ENCODE assay signal across 27 mouse cellular contexts in genomic region chr10:83706628-83707027, GRCm38 (mm10). TPM values are rescaled to one million over a fixed set of nuclear protein-coding genes. Genes with fewer than 3 reads are reported as not detected.
DNase-seq lines count a peak whose midpoint lies in the region; ATAC-seq lines count a peak whose summit lies in the region.
"Had no signal": no experiment of that assay in that cellular context is flagged by ENCODE, and none has a peak within 500 bp of the region (broad histone marks: within the 10 kb centered on the region; RNA-seq: fewer than 3 reads in every experiment).

No protein-coding gene starts in this region.

- no peak overlapping the region for H3K9ac ChIP-seq in hindbrain, embryonic 15.5 days
- no peak overlapping the region for H3K9ac ChIP-seq in midbrain, embryonic 14.5 days (replicated peaks; ENCODE audit: low read length)
- H3K9ac ChIP-seq in neural tube, embryonic 14.5 days (replicated peaks; ENCODE audit: low read depth, low read length) = no peak overlapping the region
- H3K9ac ChIP-seq: embryonic facial prominence, embryonic 12.5 days; embryonic facial prominence, embryonic 15.5 days; forebrain, postnatal 0 days; heart, embryonic 12.5 days; heart, embryonic 15.5 days had no signal

- no peak overlapping the region for H3K4me2 ChIP-seq in hindbrain, embryonic 15.5 days
- no peak overlapping the region for H3K4me2 ChIP-seq in midbrain, embryonic 14.5 days (ENCODE audit: low read length)
- H3K4me2 ChIP-seq in neural tube, embryonic 14.5 days (ENCODE audit: low read depth, low read length) = no peak overlapping the region
- H3K4me2 ChIP-seq: embryonic facial prominence, embryonic 12.5 days; embryonic facial prominence, embryonic 15.5 days; heart, embryonic 12.5 days; heart, embryonic 15.5 days had no signal

- no peaks in the 10 kb centered on the region for H3K36me3 ChIP-seq in hindbrain, embryonic 15.5 days
- no peaks in the 10 kb centered on the region for H3K36me3 ChIP-seq in hindbrain, embryonic 10.5 days
- H3K36me3 ChIP-seq in midbrain, embryonic 14.5 days (ENCODE audit: control insufficient read depth, insufficient read depth, low read length) = no peaks in the 10 kb centered on the region
- H3K36me3 ChIP-seq in midbrain, embryonic 10.5 days = no peaks in the 10 kb centered on the region
- no peaks in the 10 kb centered on the region for H3K36me3 ChIP-seq in neural tube, embryonic 14.5 days (ENCODE audit: control insufficient read depth, insufficient read depth, low read length)
- H3K36me3 ChIP-seq: embryonic facial prominence, embryonic 12.5 days; embryonic facial prominence, embryonic 15.5 days; G1E; heart, embryonic 12.5 days; heart, embryonic 15.5 days had no signal

- no peaks in the 10 kb centered on the region for H3K9me3 ChIP-seq in hindbrain, embryonic 15.5 days
- no peaks in the 10 kb centered on the region for H3K9me3 ChIP-seq in hindbrain, embryonic 10.5 days
- H3K9me3 ChIP-seq in midbrain, embryonic 14.5 days (ENCODE audit: control insufficient read depth, low read length) = no peaks in the 10 kb centered on the region
- no peaks in the 10 kb centered on the region for H3K9me3 ChIP-seq in midbrain, embryonic 10.5 days (replicated peaks)
- no peaks in the 10 kb centered on the region for H3K9me3 ChIP-seq in neural tube, embryonic 14.5 days (ENCODE audit: control insufficient read depth, low read length)
- H3K9me3 ChIP-seq: embryonic facial prominence, embryonic 12.5 days; embryonic facial prominence, embryonic 15.5 days had no signal

- H3K27ac ChIP-seq in hindbrain, embryonic 15.5 days (replicated peaks) = no peak overlapping the region
- no peak overlapping the region for H3K27ac ChIP-seq in hindbrain, embryonic 10.5 days
- no peak overlapping the region for H3K27ac ChIP-seq in midbrain, embryonic 14.5 days (replicated peaks; ENCODE audit: low read depth, low read length)
- no peak overlapping the region for H3K27ac ChIP-seq in midbrain, embryonic 10.5 days (replicated peaks)
- no peak overlapping the region for H3K27ac ChIP-seq in neural tube, embryonic 14.5 days (ENCODE audit: low read depth, low read length)
- H3K27ac ChIP-seq: embryonic facial prominence, embryonic 12.5 days; embryonic facial prominence, embryonic 15.5 days; gastrocnemius, adult 2 months; heart, embryonic 15.5 days had no signal

- H3K4me1 ChIP-seq in hindbrain, embryonic 15.5 days (replicated peaks) = no peaks in the 10 kb centered on the region
- H3K4me1 ChIP-seq in hindbrain, embryonic 10.5 days (replicated peaks) = no peaks in the 10 kb centered on the region
- no peaks in the 10 kb centered on the region for H3K4me1 ChIP-seq in midbrain, embryonic 14.5 days (ENCODE audit: control insufficient read depth, insufficient read depth, low read length)
- no peaks in the 10 kb centered on the region for H3K4me1 ChIP-seq in midbrain, embryonic 10.5 days
- H3K4me1 ChIP-seq in neural tube, embryonic 14.5 days (ENCODE audit: control insufficient read depth, insufficient read depth, low read length) = no peaks in the 10 kb centered on the region
- H3K4me1 ChIP-seq: heart, embryonic 12.5 days; heart, embryonic 15.5 days had no signal

- H3K4me3 ChIP-seq in hindbrain, embryonic 15.5 days = no peak overlapping the region
- H3K4me3 ChIP-seq in hindbrain, embryonic 10.5 days = no peak overlapping the region
- H3K4me3 ChIP-seq in midbrain, embryonic 14.5 days (replicated peaks; ENCODE audit: low read depth, low read length) = no peak overlapping the region
- no peak overlapping the region for H3K4me3 ChIP-seq in midbrain, embryonic 10.5 days
- H3K4me3 ChIP-seq in neural tube, embryonic 14.5 days (ENCODE audit: low read depth, low read length) = no peak overlapping the region
- H3K4me3 ChIP-seq: embryonic facial prominence, embryonic 12.5 days; embryonic facial prominence, embryonic 15.5 days; gastrocnemius, adult 2 months; heart, embryonic 12.5 days; heart, embryonic 15.5 days had no signal

- ATAC-seq in hindbrain, embryonic 15.5 days (ENCODE audit: low FRiP score, low read depth) = peak; percentile 66
- no peak for ATAC-seq in midbrain, embryonic 14.5 days (ENCODE audit: low FRiP score, low TSS enrichment)
- peak; percentile 61; the same call in 1 of the 2 replicates for ATAC-seq in neural tube, embryonic 14.5 days (ENCODE audit: low read depth)
- ATAC-seq: forebrain, embryonic 14.5 days; forebrain, postnatal 0 days; intestine, postnatal 0 days; Patski had no signal

- DNase-seq in hindbrain, embryonic 10.5 days (ENCODE audit: low spot score) = no peak
- peak; percentile 31 for DNase-seq in midbrain, embryonic 14.5 days
- no peak for DNase-seq in midbrain, embryonic 10.5 days (ENCODE audit: low spot score)
- no peak for DNase-seq in neural tube, embryonic 10.5 days (ENCODE audit: extremely low spot score, low spot score)
- DNase-seq: adrenal gland, postnatal 10 days; adrenal gland, postnatal 36 days; B cell, adult 2 months; cerebellum, adult 11 months; cerebellum, adult 2 months; cerebellum, adult 9-11 months; cerebellum, postnatal 25 days; forebrain, postnatal 0 days; gastrocnemius, adult 2 months; gastrocnemius, postnatal 14 days; heart, postnatal 10 days; heart, postnatal 36 days had no signal

- WGBS in hindbrain, embryonic 15.5 days = 76% methylated on average over 12 of the region's 12 CpGs
- 90% methylated on average over 12 of the region's 12 CpGs for WGBS in hindbrain, embryonic 10.5 days
- WGBS in midbrain, embryonic 14.5 days = 79% methylated on average over 12 of the region's 12 CpGs
- WGBS in midbrain, embryonic 10.5 days = 93% methylated on average over 12 of the region's 12 CpGs
- 63% methylated on average over 12 of the region's 12 CpGs for WGBS in neural tube, embryonic 14.5 days

- no peaks in the 10 kb centered on the region for H3K27me3 ChIP-seq in hindbrain, embryonic 15.5 days
- no peaks in the 10 kb centered on the region for H3K27me3 ChIP-seq in hindbrain, embryonic 10.5 days (ENCODE audit: insufficient read depth, poor library complexity, severe bottlenecking)
- H3K27me3 ChIP-seq in midbrain, embryonic 14.5 days (ENCODE audit: control insufficient read depth, insufficient read depth, low read length) = no peaks in the 10 kb centered on the region
- H3K27me3 ChIP-seq in midbrain, embryonic 10.5 days (ENCODE audit: low read depth, poor library complexity, severe bottlenecking) = no peaks in the 10 kb centered on the region
- H3K27me3 ChIP-seq in neural tube, embryonic 14.5 days (ENCODE audit: control insufficient read depth, insufficient read depth, low read length) = no peaks in the 10 kb centered on the region
- H3K27me3 ChIP-seq: CH12.LX; embryonic facial prominence, embryonic 12.5 days; embryonic facial prominence, embryonic 15.5 days; heart, embryonic 12.5 days; heart, embryonic 15.5 days had no signal

RNA-seq across cellular contexts. Expression of gene 1500009L16Rik, which starts 16.0 kb away (rescaled TPM):
- 82.8 and 89.7 TPM in 2 replicates for polyA plus RNA-seq in hindbrain, embryonic 15.5 days (2015; fragmentation: Nextera tagmentation; extraction: Ambion mirVana)
- 41.6 and 45.4 TPM in 2 replicates for polyA plus RNA-seq in hindbrain, embryonic 10.5 days (2016; fragmentation: Nextera tagmentation; extraction: Ambion mirVana)
- polyA plus RNA-seq in midbrain, embryonic 14.5 days (2014; fragmentation: Nextera tagmentation; extraction: Ambion mirVana) = 65.9 and 76.9 TPM in 2 replicates
- polyA plus RNA-seq in midbrain, embryonic 10.5 days (2016; fragmentation: Nextera tagmentation; extraction: Ambion mirVana) = 44.2 and 49.4 TPM in 2 replicates
- 74.8 and 92.7 TPM in 2 replicates for polyA plus RNA-seq in neural tube, embryonic 14.5 days (2014; fragmentation: Nextera tagmentation; extraction: Ambion mirVana)
- polyA plus RNA-seq: G1E had no signal

RNA-seq across cellular contexts. Expression of gene Appl2, which starts 58.1 kb away (rescaled TPM):
- polyA plus RNA-seq in hindbrain, embryonic 15.5 days (2015; fragmentation: Nextera tagmentation; extraction: Ambion mirVana) = 46.0 and 48.9 TPM in 2 replicates
- polyA plus RNA-seq in hindbrain, embryonic 10.5 days (2016; fragmentation: Nextera tagmentation; extraction: Ambion mirVana) = 29.6 and 35.2 TPM in 2 replicates
- polyA plus RNA-seq in midbrain, embryonic 14.5 days (2014; fragmentation: Nextera tagmentation; extraction: Ambion mirVana) = 27.9 and 38.7 TPM in 2 replicates
- polyA plus RNA-seq in midbrain, embryonic 10.5 days (2016; fragmentation: Nextera tagmentation; extraction: Ambion mirVana) = 30.8 and 37.0 TPM in 2 replicates
- polyA plus RNA-seq in neural tube, embryonic 14.5 days (2014; fragmentation: Nextera tagmentation; extraction: Ambion mirVana) = 34.2 and 55.1 TPM in 2 replicates
